Mouse (Mus musculus): Measurements from ENCODE around the gene Lrp4. TPM values are rescaled to one million over a fixed set of nuclear protein-coding genes. Genes with fewer than 3 reads are reported as not detected.

The Lrp4 gene
- polyA plus RNA-seq, 1 experiment from 2014 or later = 6.3 TPM

- no peak for DNase-seq (ENCODE audit: low spot score)
- no peak for ATAC-seq (replicated peaks; ENCODE audit: insufficient number of reproducible peaks, low FRiP score, low TSS enrichment, low read depth)
- Histone ChIP-seq H3K9me3 (replicated peaks; ENCODE audit: control insufficient read depth, low read length) (no peaks in the 10 kb centered on the region), H3K27ac (replicated peaks; ENCODE audit: low read depth, low read length) (no peak overlapping the region), H3K27me3 (ENCODE audit: control insufficient read depth, insufficient read depth, low read length) (no peaks in the 10 kb centered on the region), H3K4me1 (ENCODE audit: control insufficient read depth, insufficient read depth, low read length) (no peaks in the 10 kb centered on the region), H3K36me3 (replicated peaks; ENCODE audit: control insufficient read depth, insufficient read depth, low read depth, low read length) (peaks cover 14% of the 10 kb centered on the region), H3K4me3 (ENCODE audit: low read depth, low read length) (no peak overlapping the region), H3K9ac (replicated peaks; ENCODE audit: low read length) (no peak overlapping the region), H3K4me2 (ENCODE audit: low read depth, low read length) (no peak overlapping the region)
- 81% methylated on average over 8 of the region's 8 CpGs for WGBS
Measured at GRCm38 (mm10) chr2:91498093-91498719, 40.9 kb downstream of the Lrp4 start.

- no peak for DNase-seq (ENCODE audit: low spot score)
- no peaks in the 10 kb centered on the region for H3K27me3 ChIP-seq (ENCODE audit: control insufficient read depth, insufficient read depth, low read length)
- H3K4me3 ChIP-seq (ENCODE audit: low read depth, low read length) = no peak overlapping the region
- H3K27ac ChIP-seq (replicated peaks; ENCODE audit: low read depth, low read length) = no peak overlapping the region
- no peak overlapping the region for H3K9ac ChIP-seq (replicated peaks; ENCODE audit: low read length)
- WGBS = 92% methylated on average over 8 of the region's 8 CpGs
- no peaks in the 10 kb centered on the region for H3K4me1 ChIP-seq (ENCODE audit: control insufficient read depth, insufficient read depth, low read length)
- no peak for ATAC-seq (replicated peaks; ENCODE audit: insufficient number of reproducible peaks, low FRiP score, low TSS enrichment, low read depth)
- no peaks in the 10 kb centered on the region; the same call in none of the 2 replicates for H3K36me3 ChIP-seq (replicated peaks; ENCODE audit: control insufficient read depth, insufficient read depth, low read depth, low read length)
- H3K4me2 ChIP-seq (ENCODE audit: low read depth, low read length) = no peak overlapping the region
- no peaks in the 10 kb centered on the region for H3K9me3 ChIP-seq (replicated peaks; ENCODE audit: control insufficient read depth, low read length)
Measured at GRCm38 (mm10) chr2:91508076-91508475, 50.8 kb downstream of the Lrp4 start.

- no peak; the same call in 1 of the 2 replicates for ATAC-seq (replicated peaks; ENCODE audit: insufficient number of reproducible peaks, low FRiP score, low TSS enrichment, low read depth)
- H3K27ac ChIP-seq (replicated peaks; ENCODE audit: low read depth, low read length) = no peak overlapping the region
Measured at GRCm38 (mm10) chr2:91517186-91517585, 59.9 kb downstream of the Lrp4 start.

GRCm38 (mm10) chr2:91526294-91527146, 69.2 kb downstream of the Lrp4 start, which contains the start of gene Ckap5:
TSS of gene Ckap5 (plus strand) at chr2:91526762.
- Histone ChIP-seq H3K27ac (replicated peaks; ENCODE audit: low read depth, low read length) (peak within 1 kb of the TSS; percentile 83), H3K27me3 (ENCODE audit: control insufficient read depth, insufficient read depth, low read length) (no peaks in the 10 kb centered on the region), H3K4me1 (ENCODE audit: control insufficient read depth, insufficient read depth, low read length) (no peaks in the 10 kb centered on the region), H3K4me3 (ENCODE audit: low read depth, low read length) (peak within 1 kb of the TSS; percentile 96), H3K9me3 (replicated peaks; ENCODE audit: control insufficient read depth, low read length) (no peaks in the 10 kb centered on the region), H3K36me3 (replicated peaks; ENCODE audit: control insufficient read depth, insufficient read depth, low read depth, low read length) (peaks cover 3% of the 10 kb centered on the region; the same call in 1 of the 2 replicates), H3K4me2 (ENCODE audit: low read depth, low read length) (peak within 1 kb of the TSS; percentile 43), H3K9ac (replicated peaks; ENCODE audit: low read length) (peak within 1 kb of the TSS; percentile 95)
- peak; percentile 99 for ATAC-seq (replicated peaks; ENCODE audit: insufficient number of reproducible peaks, low FRiP score, low TSS enrichment, low read depth)
- under 1% methylated on average over 62 of the region's 64 CpGs for WGBS
- peak; percentile 97 for DNase-seq (ENCODE audit: low spot score)

More at GRCm38 (mm10) chr2:91517186-91517585, 59.9 kb downstream of the Lrp4 start:
- peak; percentile 10 for DNase-seq (ENCODE audit: low spot score)
- Histone ChIP-seq H3K9ac (replicated peaks; ENCODE audit: low read length) (no peak overlapping the region; the same call in 1 of the 2 replicates), H3K4me1 (ENCODE audit: control insufficient read depth, insufficient read depth, low read length) (no peaks in the 10 kb centered on the region), H3K27me3 (ENCODE audit: control insufficient read depth, insufficient read depth, low read length) (no peaks in the 10 kb centered on the region), H3K4me2 (ENCODE audit: low read depth, low read length) (no peak overlapping the region), H3K4me3 (ENCODE audit: low read depth, low read length) (no peak overlapping the region), H3K36me3 (replicated peaks; ENCODE audit: control insufficient read depth, insufficient read depth, low read depth, low read length) (no peaks in the 10 kb centered on the region), H3K9me3 (replicated peaks; ENCODE audit: control insufficient read depth, low read length) (no peaks in the 10 kb centered on the region)
- 18% methylated on average over 2 of the region's 2 CpGs for WGBS

- Histone ChIP-seq H3K4me2 (ENCODE audit: low read depth, low read length) (peak overlapping the region; percentile 43), H3K4me1 (ENCODE audit: control insufficient read depth, insufficient read depth, low read length) (no peaks in the 10 kb centered on the region), H3K9ac (replicated peaks; ENCODE audit: low read length) (peak overlapping the region; percentile 95), H3K36me3 (replicated peaks; ENCODE audit: control insufficient read depth, insufficient read depth, low read depth, low read length) (peaks cover 3% of the 10 kb centered on the region; the same call in 1 of the 2 replicates), H3K4me3 (ENCODE audit: low read depth, low read length) (peak overlapping the region; percentile 96), H3K27me3 (ENCODE audit: control insufficient read depth, insufficient read depth, low read length) (no peaks in the 10 kb centered on the region), H3K27ac (replicated peaks; ENCODE audit: low read depth, low read length) (peak overlapping the region; percentile 83), H3K9me3 (replicated peaks; ENCODE audit: control insufficient read depth, low read length) (no peaks in the 10 kb centered on the region)
- under 1% methylated on average over 12 of the region's 15 CpGs for WGBS
- ATAC-seq (replicated peaks; ENCODE audit: insufficient number of reproducible peaks, low FRiP score, low TSS enrichment, low read depth) = peak; percentile 84
- peak; percentile 60 for DNase-seq (ENCODE audit: low spot score)
Measured at GRCm38 (mm10) chr2:91527147-91527486, 69.8 kb downstream of the Lrp4 start.

GRCm38 (mm10) chr2:91537588-91538205, 80.4 kb downstream of the Lrp4 start:
- peak; percentile 86 for ATAC-seq (replicated peaks; ENCODE audit: insufficient number of reproducible peaks, low FRiP score, low TSS enrichment, low read depth)
- H3K36me3 ChIP-seq (replicated peaks; ENCODE audit: control insufficient read depth, insufficient read depth, low read depth, low read length) = no peaks in the 10 kb centered on the region
- H3K4me1 ChIP-seq (ENCODE audit: control insufficient read depth, insufficient read depth, low read length) = no peaks in the 10 kb centered on the region
- H3K27ac ChIP-seq (replicated peaks; ENCODE audit: low read depth, low read length) = no peak overlapping the region
- peak; percentile 81 for DNase-seq (ENCODE audit: low spot score)
- no peaks in the 10 kb centered on the region for H3K9me3 ChIP-seq (replicated peaks; ENCODE audit: control insufficient read depth, low read length)
- peak overlapping the region; percentile 39; the same call in 1 of the 2 replicates for H3K4me2 ChIP-seq (ENCODE audit: low read depth, low read length)
- H3K4me3 ChIP-seq (ENCODE audit: low read depth, low read length) = 0 out of 2 replicates have a peak overlapping the region, but pooled peaks have one; percentile 8
- no peak overlapping the region for H3K9ac ChIP-seq (replicated peaks; ENCODE audit: low read length)
- no peaks in the 10 kb centered on the region for H3K27me3 ChIP-seq (ENCODE audit: control insufficient read depth, insufficient read depth, low read length)
- 4% methylated on average over 17 of the region's 17 CpGs for WGBS

Data from embryonic facial prominence, embryonic 11.5 days (tissue).